Mouse (Mus musculus): ENCODE measurements around the gene Gm8947.
"Not testable (repeated sequence)": the region's sequence is repeated elsewhere in the genome, so short reads cannot be mapped to it uniquely, and the experiment has no call there.

Gene Gm8947

DNA sequence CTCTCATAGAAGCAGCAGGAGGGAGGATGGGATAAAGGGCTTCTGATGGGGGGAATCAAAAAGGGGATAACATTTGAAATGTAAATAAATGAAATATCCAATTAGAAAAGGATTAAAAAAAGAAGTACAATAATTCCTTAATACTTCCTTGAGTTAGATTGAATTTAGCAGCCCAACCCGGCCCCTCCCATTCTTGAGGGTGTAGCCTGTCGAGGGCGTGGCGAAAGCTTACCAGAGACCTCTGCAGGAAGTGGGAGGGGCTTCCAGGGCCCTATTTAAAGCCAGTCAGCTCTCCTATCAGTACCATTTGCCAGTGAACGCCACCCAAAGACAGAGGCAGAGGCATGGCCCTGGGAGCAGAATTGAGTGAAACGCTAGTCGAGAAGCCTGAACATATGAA lies 9.9 kb upstream of the Gm8947 start, which contains the start of gene Gm47985:
TSS of gene Gm47985 (plus strand) at position 272 of the 400 bp plus-strand sequence.
- not testable (repeated sequence) for DNase-seq (ENCODE audit: low read depth)

- not testable (repeated sequence) for DNase-seq (ENCODE audit: low read depth)
Observed at GRCm38 (mm10) chr1:151186186-151186585, 6.0 kb upstream of the Gm8947 start.

- not testable (repeated sequence) for DNase-seq (ENCODE audit: low read depth)
Observed at GRCm38 (mm10) chr1:151186879-151187424, 5.2 kb upstream of the Gm8947 start.

DNA sequence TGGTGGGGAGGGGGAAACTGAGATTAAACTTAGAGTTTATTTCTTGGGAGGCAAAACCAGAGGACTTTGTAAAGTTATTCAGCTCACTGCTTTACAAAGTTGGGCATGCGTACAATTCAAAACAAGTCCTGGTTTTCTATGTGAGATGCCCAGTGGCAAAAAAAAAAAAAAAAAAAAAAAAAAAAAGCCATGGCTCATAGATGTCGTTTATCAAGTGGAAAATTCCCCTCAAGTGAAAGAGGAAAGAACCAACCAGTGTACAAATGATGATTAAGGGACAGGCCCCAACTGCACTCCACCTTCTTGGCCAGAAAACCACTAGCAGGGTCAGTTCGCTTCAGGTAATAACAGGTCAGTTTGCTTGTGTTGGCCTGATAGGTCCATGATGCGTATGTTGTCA lies 3.7 kb upstream of the Gm8947 start:
- no peak for DNase-seq (ENCODE audit: low read depth)

DNA sequence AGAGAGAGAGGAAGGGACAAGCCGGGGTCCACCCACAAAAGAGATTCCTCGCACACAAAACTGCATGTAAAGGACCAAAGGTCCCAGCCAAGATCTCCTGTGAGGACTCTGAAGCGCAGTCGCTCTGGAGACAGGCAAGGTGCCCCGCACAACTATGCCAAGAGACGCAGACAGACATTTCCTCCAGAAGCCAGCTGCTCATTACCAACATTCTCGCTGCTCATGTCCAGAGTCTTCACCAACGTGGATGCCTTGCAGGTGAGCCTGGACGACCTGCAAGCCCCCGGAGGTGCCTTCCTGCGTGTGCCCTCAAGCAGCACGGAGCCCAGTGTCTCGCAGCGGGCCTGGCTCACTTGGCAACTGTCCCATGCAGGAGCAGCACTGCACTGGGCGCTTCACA lies 563 bp downstream of the Gm8947 start:
- DNase-seq (ENCODE audit: low read depth) = not testable (repeated sequence)

DNA sequence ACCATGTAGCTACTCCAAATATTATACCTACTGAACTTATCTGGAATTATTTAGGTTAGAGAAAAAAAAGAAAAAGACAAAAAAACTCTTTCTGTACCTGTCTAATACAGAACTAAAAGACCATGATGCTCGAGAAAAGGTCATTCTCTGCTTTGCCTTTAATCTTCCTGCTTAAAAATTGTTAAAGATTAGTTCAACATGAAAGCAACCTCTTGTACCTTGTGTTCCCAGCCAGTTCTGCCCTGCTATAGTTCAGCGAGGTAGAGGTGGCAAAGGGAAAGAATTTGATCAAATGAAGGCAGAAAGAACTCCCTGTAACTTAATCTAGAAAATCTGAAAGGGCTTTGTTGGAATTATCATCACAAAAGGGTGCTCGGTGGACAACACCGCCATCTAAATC lies 3.8 kb downstream of the Gm8947 start:
- not testable (repeated sequence) for DNase-seq (ENCODE audit: low read depth)

- not testable (repeated sequence) for DNase-seq (ENCODE audit: low read depth)
Observed at GRCm38 (mm10) chr1:151196690-151197089, 4.5 kb downstream of the Gm8947 start.

DNA sequence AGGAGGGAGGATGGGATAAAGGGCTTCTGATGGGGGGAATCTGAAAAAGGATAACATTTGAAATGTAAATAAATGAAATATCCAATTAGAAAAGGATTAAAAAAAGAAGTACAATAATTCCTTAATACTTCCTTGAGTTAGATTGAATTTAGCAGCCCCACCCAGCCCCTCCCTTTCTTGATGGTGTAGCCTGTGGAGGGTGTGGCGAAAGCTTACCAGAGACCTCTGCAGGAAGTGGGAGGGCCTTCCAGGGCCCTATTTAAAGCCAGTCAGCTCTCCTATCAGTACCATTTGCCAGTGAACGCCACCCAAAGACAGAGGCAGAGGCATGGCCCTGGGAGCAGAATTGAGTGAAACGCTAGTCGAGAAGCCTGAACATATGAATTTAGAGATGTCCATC lies 5.9 kb downstream of the Gm8947 start, which contains the start of gene Gm47995:
TSS of gene Gm47995 (plus strand) at position 329 of the 400 bp plus-strand sequence.
- DNase-seq (ENCODE audit: low read depth) = not testable (repeated sequence)

DNA sequence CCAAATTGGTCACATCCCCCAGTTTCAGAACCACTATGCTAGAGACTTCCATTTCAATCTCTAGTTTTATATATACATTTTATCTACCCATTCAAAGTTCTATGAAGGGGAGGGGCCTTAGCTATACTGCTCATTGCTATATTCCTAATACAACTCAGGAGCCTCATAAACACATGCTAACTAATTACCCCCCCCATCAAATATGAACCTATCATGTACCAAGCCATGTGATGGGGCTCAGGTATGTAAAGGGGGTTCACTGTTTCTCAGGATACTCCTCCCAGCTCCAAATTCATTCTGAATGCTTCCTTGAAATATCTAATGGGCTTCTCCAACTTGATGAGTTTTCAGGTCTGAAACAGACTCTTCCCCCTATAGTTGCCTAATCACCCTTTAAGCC lies 8.4 kb downstream of the Gm8947 start:
- DNase-seq (ENCODE audit: low read depth) = not testable (repeated sequence)

GRCm38 (mm10) chr1:151202771-151203170 lies 10.6 kb downstream of the Gm8947 start:
- DNase-seq (ENCODE audit: low read depth) = not testable (repeated sequence)

DNA sequence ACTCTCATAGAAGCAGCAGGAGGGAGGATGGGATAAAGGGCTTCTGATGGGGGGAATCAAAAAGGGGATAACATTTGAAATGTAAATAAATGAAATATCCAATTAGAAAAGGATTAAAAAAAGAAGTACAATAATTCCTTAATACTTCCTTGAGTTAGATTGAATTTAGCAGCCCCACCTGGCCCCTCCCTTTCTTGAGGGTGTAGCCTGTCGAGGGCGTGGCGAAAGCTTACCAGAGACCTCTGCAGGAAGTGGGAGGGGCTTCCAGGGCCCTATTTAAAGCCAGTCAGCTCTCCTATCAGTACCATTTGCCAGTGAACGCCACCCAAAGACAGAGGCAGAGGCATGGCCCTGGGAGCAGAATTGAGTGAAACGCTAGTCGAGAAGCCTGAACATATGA lies 11.6 kb downstream of the Gm8947 start, which contains the start of gene 3110040M04Rik:
TSS of gene 3110040M04Rik (plus strand) at position 304 of the 400 bp plus-strand sequence.
- DNase-seq (ENCODE audit: low read depth) = not testable (repeated sequence)

GRCm38 (mm10) chr1:151208493-151208892 lies 16.3 kb downstream of the Gm8947 start:
- DNase-seq (ENCODE audit: low read depth) = not testable (repeated sequence)

DNA sequence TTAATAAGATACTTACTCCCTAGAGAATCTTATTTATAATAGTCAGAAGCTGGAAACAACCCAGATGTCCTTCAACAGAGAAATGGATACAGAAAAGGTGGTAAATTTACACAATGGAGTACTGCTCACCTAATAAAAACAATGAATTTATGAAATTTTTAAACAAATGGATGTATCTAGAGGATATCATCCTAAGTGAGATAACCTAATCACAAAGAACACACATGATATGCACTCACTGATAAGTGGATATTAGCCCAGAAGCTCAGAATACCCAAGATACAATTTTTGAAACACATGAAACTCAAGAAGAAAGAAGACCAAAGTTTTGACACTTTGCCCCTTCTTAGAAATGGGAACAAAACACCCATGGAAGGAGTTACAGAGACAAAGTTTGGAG lies 16.8 kb downstream of the Gm8947 start:
- not testable (repeated sequence) for DNase-seq (ENCODE audit: low read depth)

- not testable (repeated sequence) for DNase-seq (ENCODE audit: low read depth)
Observed at GRCm38 (mm10) chr1:151209824-151210355, 17.7 kb downstream of the Gm8947 start, which contains the start of gene Gm47996. Gene Gm47996 (plus strand): TSS chr1:151210131.

DNA sequence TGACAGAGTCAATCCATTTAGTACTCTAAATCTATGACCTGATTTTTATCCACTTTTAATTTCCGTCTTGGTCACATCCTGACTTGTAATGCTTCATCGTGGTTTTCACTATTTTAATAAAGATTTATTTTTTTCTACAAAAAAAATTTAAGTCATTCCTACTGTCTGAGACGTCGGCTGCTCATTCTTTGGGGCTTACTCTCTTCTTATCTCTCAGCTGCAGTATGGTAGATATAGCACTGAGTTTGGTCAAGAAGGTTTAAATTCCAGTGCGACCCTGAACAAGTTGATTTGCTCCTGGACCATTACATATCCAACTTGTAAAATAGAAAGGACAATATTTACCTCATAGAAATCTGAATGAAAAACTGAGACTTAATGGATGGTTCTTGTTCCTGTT lies 19.5 kb downstream of the Gm8947 start:
- not testable (repeated sequence) for DNase-seq (ENCODE audit: low read depth)

- no peak for DNase-seq (ENCODE audit: low read depth)
Observed at GRCm38 (mm10) chr1:151214862-151215261, 22.7 kb downstream of the Gm8947 start.

DNA sequence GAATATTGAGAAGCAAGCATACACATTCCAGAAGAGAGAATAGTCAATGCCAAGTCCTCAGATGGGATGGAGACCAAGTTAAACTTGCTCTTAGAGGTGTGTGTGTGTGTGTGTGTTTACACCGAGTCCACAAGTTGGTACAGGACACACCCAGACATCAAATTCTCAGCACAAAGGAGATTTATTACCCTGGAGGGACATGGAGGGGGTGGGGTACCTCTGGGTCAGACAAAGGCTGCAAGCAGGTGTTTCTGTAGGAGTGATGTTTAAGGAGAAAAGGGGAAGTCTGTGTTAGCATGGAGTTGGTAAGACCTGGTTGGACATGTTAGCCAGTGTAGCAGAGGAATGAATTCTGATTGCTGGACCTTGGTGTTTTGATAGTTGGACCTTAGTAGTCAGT lies 23.8 kb downstream of the Gm8947 start:
- DNase-seq (ENCODE audit: low read depth) = no peak

GRCm38 (mm10) chr1:151216417-151216816 lies 24.2 kb downstream of the Gm8947 start:
- no peak for DNase-seq (ENCODE audit: low read depth)

DNA sequence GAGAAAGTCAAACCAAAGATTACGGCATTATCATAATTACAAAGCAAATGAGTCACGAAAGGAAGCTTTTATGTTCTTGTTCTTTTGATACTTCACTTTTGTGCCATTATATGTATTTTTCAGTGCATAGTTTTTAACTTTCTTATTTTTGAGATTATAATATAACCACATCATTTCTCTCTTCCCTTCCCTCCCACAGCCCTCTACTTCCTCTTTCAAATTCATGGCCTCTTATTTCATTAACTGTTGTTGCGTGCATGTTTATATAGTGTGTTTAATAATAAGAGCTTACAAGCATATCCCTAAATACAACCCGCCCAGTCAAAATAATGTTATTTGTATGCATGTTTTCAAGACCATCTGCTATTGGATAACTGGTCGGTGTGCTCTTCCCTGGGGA lies 26.9 kb downstream of the Gm8947 start:
- no peak for DNase-seq (ENCODE audit: low read depth)

DNA sequence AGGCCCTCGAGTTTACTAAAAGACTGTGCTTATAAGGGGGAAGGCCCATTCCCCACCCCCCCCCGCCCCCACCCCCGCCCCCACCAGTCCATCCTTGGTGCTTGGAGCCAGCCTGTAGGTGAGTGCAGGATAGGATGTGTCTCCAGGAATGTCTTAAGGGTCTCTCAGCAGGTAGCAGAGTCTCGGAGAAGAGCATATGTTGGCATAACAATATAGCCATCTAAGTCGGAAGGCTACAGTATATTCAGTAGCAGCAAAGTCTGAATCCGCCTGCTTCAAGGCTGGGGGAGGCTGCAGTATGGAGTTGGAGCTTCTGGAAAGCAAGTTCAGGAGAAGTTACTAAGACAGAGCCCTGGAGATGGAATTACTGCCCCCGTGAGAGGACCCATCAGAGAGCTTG lies 27.9 kb downstream of the Gm8947 start:
- DNase-seq (ENCODE audit: low read depth) = no peak

GRCm38 (mm10) chr1:151222561-151223267 lies 30.5 kb downstream of the Gm8947 start:
- no peak for DNase-seq (ENCODE audit: low read depth)

- DNase-seq (ENCODE audit: low read depth) = no peak
Observed at GRCm38 (mm10) chr1:151223377-151223776, 31.2 kb downstream of the Gm8947 start.

DNA sequence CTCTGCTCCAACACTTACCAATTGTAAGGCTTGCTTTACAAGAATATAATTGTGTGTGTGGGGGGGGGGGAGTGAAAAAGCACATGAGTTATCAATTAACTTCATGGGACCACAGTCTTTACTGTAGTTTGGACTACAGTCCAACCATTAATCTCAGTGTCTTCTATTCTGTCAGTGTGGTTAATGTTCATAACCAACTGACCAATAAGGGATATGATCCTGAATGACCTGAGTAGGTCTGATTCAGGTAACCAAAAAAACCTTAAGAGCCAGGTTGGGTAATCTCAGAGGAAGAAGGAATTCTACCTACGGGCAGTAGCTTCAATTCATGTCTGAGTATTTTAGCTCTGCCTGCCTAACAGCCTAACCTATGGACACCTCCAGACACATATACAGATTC lies 32.4 kb downstream of the Gm8947 start:
- no peak for DNase-seq (ENCODE audit: low read depth)
